Mouse (Mus musculus): ENCODE data around the gene Nfkb2. TPM values are rescaled to one million over a fixed set of nuclear protein-coding genes. Genes with fewer than 3 reads are reported as not detected.

Gene Nfkb2
- polyA plus RNA-seq, 1 experiment: 26.8 TPM

DNA sequence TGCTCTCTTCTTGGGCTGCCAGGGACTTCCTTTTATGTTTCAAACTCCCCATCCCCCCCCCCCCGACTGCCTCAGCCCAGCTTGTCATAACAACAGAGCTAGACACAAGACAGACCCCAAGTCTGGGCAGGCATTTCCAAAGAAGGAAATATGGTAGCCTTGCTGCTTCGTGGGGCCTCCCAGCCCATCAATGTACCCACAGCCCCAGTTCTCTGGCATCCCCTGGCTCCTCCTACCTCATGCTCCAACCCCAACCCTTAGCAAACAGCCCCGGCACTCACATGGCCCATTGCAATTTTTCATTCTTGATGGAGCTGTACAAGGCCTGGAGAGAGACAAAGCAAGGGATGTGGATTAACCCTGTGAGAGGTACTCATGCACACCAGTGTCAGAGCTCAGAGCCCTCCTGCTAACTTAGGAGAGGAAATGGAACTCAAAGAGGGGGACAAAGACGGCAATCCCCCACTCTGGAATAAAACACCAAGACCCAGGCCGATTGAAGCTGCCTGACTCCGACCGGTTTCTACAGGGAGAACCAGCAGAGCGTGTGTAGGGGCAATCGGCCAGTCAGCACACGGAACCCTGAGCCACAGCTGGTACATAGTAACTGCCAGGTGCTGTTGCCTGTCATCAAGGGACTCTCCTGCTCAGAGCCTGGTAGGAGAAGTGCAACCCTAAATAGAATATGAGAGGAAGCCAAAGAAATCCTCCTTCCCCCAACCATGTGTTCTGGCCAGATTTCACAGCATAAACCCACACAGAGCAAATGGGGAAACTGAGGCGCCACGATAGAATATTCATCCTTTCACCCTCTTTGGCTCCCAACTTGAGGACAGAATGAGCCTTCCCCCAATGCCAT lies 11.9 kb downstream of the Nfkb2 start:
- TF ChIP-seq GATA1 (IDR thresholded peaks at IDR 0.05; ENCODE audit: low read length): no peak

DNA sequence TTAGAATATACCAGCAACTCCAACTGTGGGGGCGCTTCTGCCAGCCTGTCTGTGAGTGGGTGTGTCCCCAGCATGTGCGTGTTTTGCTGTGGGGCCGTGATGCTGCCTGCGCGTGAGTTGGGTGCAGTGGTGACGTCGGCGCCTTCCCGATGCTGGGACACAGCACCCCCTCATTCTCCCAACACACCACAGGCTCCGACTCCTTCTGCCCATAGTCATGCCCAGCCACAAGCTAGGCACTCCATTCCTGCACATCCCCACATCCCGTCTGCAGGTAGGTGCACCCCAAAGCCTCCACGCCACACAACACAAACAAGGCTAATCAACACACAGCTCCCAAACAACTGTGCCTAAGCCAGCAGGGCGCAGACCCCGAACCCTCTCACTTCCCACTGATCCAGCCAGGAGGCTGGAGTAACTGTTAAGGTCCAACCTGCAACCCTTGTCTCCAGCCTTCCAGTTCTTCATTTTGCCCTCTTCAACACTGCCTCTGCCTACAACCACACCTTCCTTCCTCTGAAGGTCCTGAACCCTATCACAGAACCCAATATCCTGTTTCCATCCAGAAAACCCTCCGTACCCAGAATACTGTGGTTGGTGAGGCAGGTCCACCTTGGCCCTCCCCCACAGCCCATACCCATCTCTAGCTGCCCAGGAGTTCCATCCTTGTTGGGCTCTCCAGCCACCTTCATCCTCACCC lies 12.9 kb downstream of the Nfkb2 start:
- TF ChIP-seq GATA1 (IDR thresholded peaks at IDR 0.05; ENCODE audit: low read length): no peak

DNA sequence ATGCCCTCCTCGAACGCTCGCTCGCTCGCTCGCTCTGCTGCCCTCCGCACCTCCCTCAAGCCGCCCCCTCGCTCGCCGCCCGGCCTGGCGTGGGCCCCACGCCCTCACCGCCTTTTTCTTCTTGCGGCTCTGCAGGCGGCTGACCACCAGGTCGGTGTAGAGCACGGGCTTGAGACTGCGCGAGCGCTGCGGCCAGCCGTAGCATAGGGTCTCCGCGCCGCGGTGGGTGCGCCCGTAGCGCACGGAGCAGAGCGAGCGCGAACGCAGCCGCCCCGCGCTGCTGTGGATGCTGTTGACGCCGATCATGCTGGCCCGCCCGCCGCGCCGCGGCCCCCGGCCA lies 13.4 kb downstream of the Nfkb2 start:
- no peak for TF ChIP-seq GATA1 (IDR thresholded peaks at IDR 0.05; ENCODE audit: low read length)

DNA sequence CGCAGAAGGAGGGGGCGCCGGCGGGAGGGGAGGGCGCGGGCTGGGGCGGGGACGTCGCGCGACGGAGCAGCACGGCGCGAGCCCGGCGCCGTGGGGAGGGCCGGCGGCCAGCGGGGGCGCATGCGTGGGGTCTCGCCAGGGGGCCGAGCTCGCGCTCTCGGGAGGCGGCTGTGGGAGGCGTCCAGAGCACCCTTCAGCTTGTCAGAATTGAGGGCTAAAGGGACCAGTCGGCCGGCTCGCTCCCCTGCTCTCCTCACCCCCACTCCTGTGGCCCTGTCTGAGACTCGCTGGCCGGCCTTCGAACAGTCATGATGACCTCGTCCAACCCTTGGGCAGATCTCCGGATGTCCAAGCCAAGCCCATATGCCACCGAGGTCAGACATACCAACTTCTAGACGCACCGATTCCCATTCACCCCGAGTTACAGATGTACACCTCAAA lies 13.9 kb downstream of the Nfkb2 start:
- no peak for TF ChIP-seq GATA1 (IDR thresholded peaks at IDR 0.05; ENCODE audit: low read length)

DNA sequence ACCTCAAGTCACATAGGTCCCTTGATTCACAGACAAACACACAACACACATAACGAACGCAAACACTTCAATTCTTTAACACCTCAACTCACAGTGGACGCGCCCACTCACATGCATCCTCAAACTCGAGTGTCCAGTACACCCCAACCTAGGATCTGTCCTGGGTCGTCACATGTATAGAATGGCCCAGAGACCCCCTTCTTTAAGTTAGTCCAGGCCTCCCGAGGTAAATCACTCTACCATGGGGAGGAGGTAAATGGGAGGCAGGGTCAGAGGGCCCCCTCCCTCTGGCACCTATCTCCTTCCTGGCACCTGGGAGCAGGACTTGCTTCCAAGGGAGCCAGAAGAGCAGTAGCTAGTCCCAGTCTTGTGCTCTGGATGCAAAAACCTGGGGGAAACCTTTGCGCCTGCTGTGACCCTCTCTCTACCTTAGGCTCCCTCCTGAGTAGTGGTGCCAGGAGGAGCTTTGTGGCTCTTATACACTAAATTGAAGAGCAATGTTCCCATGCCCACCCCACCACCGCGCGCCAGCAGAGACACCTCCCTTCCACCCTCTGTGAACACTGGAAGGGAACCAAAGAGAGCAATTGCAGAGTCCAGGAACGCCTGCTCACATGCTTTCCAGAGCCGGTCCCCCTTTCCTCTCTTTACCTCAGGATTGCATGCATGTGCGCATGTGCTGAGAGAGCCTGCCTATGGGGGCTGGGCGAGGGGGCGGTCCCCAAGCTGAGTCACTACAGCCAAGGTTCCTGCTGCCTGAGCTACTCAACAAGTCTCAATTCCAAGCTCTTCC lies 14.7 kb downstream of the Nfkb2 start:
- TF ChIP-seq GATA1 (IDR thresholded peaks at IDR 0.05; ENCODE audit: low read length): no peak

DNA sequence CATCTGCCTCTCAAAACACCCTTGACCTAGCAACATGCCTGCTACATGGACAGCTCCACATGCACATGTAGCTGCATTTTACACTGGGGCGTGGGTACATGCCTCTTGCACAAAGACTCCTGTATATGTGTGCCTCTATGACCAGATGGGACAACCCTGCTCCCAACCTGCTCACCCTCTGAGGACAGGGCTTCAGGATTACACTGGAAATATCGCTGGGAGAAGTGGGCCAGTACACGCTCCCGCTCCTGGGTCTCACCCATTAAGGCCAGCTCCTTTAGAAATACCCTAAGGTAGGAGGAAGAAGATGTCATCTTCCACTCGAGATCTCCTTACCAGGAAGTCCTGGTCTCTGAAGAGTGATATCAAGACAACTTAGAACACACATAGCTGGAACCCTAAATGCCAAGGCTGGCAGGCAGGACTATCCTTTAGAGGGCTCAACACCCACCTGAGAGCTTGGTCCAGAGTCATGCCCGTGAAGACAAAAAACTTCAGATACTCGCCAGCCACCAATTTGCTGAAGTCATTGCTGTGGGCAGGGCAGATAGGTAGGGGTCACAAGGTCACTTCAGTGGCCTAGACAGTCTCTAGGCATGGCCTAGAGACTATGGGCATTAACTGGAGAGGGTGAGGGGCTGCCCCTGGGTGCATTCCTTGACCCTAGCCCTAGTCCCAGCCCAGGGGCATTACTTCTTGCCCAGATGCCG lies 16.1 kb downstream of the Nfkb2 start:
- TF ChIP-seq GATA1 (IDR thresholded peaks at IDR 0.05; ENCODE audit: low read length): no peak

DNA sequence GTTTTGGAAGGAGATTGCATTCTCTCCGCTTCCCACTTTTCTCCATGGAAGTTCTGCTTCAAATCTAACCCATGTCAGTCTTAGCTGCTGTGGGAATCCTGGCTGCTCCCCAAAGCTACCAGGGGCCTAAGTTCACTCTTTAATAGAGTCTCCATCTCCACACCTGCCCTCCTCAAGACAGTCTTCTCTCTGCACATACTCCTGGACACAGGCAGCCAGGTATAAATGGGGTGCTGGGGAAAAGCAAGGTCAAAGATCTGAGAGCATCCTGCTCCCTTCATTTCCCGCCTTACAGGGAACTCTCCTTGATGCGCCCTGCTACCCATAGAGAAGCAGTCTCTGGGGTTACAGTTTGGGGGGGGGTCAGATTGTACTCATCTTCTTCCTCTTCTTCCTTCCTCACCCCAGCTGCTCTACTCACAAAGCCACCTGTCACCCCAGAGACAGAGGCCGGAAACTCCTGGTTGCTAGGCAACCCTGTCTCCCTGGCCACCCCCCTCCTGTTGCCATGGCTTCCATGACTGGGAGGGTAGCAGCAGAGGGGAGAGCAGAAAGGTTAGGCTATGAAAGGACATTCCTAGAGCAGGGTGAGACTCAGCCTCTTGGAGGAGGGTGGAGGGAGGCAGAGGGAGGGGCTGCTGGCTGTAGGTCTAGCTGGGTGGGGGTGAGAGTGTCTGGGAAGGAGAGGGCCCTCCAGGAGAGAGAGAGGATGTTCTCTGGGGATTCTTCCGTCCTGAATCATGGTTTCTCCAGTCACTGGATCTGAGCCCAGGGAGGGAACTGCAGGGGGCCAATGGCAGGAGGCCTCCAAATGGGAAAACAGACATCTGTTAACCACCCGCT lies 17.2 kb downstream of the Nfkb2 start:
- TF ChIP-seq GATA1 (IDR thresholded peaks at IDR 0.05; ENCODE audit: low read length): no peak

DNA sequence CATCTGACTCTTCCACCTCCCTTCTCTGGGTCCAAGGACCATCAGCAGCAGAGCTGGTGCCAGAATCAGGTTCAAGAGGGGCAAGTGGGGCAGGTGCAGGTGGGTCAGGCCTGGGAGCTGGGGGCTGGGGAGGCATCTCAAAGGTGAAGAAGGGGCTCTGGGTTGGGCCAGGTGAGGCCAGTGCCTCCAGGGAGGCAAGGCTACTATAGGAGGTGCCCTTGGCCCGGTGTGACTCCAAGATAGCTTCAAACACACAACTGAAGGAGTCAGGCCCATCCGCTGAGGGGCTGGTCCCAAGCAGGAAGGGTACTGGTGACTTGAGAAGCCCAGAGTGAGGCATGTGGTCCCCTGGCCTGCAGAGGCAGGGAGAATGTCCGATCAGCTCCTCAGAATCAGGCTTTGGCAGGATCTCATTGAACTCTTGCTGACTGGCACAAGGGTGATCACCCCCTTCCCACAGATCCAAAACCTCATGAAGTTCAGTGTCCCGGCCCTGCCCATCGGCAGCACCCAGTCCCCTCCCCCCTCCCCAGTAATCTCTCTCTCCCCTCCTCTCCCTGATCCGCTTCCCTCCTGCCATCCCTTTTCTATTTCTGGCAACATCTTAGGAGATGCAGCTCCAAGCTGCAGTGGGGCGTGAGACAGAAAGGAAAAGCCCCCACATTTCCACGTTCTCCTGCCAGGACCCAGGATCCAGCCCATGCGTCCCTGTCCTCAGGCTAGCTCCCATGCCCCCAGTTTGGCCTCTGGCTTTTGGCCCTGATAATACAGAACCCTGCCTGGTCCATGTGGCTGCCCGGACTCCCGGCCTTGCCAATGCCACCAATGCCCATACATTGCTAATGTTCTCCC lies 18.2 kb downstream of the Nfkb2 start:
- TF ChIP-seq GATA1 (IDR thresholded peaks at IDR 0.05; ENCODE audit: low read length): no peak

DNA sequence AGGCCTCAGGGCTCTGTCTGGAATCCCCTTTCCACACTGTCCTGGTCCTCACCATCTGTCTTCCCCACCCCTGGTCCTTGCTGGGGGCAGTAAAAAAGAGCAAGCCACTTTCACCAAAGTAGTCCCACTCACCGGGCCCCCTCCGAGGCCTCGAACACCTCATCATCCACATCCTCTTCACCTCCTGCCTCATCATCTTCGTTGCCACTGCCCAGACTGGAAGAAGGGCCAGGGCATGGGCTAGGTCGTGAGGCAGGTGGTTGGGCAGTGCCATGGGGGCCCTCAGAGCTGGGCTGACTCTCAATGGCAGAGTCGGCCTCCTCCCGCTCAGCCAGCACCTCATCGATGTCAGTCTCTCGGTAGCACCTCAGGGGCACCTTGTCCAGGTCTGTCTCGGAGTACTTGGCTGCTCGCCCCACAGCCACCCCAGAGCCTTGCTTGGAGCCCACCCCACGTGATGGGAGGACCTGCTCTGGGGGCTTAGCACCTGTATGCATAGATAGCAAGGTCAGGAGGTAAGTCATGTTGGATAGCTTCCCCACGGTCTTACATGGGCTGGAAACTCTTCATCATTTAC lies 19.0 kb downstream of the Nfkb2 start:
- no peak for TF ChIP-seq GATA1 (IDR thresholded peaks at IDR 0.05; ENCODE audit: low read length)

DNA sequence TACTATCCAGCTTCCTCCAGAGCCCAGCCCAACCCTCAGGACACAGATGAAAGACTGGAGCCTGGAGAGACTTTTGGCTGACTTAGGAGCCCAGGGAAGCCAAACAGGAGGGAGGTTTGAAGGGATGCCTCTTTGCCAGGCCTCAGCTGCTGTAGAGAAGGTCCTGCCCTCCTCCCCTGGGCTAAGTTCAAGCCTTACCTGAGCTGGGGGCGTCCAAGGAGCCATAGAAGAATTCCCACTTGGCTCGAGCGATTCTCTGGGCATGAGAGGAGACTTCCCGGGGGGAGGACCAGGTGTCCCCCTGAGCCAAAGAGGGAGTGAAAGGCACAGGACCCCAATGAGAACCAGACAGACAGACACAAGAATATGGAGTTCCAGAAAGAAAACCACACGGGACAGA lies 19.6 kb downstream of the Nfkb2 start:
- TF ChIP-seq GATA1 (IDR thresholded peaks at IDR 0.05; ENCODE audit: low read length): no peak

DNA sequence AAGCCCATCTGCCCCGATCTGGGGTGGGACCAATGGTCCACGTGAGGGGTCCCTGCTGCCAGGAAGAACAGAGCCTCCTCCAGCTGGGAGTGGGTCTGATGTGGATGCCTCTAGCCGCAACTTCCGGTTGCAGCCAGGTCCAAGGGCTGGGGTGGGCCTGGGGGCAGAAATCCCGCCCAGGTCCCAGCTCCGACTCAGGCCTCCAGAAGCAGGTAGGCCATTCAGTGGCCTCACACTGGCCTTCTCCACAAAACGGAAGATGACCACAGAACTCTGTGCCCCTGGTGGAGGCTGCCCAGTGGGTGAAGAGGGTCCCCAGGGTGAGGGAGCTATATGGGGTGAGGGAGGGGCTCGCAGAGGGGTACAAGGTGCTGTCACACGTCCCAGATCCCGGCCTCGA lies 20.2 kb downstream of the Nfkb2 start:
- TF ChIP-seq GATA1 (IDR thresholded peaks at IDR 0.05; ENCODE audit: low read length): no peak

DNA sequence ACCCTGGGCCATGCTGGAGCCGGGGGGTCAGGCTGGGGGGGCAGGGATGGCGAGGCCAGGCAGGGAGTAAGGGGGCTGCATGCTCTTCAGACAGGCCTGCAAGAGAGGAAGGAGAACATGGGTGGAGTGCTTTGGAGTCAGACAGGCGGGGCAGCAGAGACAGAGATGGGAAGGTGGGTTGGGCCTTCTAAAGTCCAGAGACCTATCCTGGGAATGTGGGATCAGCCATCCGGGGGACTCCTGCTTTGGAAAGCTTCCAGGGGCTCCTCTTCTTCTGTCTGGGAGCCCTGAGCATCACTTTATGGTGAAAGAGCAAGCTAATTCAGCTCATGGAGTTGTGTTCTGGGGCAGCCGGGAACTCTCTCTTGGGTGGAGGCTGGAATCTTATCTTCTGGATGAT lies 20.8 kb downstream of the Nfkb2 start:
- TF ChIP-seq GATA1 (IDR thresholded peaks at IDR 0.05; ENCODE audit: low read length): no peak

DNA sequence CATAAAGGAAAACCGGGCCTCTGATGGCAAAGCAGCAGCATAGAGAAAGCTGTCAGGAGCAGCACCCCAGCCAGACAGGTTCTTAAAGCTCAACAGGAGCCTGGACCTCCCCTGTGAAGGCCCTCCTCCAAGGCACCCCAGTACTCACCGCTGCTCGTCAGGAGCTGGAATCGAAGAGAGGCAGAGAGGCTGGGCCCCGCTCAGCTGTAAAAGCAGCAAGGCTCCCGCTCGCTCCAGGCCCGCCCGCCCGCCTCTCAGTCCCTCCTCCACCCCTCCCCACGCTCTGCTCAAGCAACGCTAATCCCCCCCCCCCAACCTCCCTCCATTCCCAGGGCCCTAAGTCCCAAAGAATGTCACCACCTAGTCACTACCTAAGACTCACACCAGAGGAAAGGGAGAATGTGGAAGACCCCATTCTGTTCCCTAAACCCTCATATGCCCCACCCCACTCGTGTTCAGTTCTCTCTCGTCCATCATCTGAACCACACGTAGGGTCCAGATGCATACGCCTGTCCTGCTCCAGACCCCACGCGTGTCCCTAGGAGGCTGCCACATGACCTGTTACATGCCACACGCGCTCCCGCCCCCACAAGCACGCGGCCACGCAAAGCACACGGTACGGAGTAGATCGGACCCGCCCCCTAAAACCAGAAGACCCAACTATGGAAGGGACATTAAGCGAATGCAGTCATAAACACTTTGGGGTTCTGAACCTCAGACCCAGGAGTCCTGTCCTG lies 22.1 kb downstream of the Nfkb2 start:
- TF ChIP-seq GATA1 (IDR thresholded peaks at IDR 0.05; ENCODE audit: low read length): no peak

Measured in G1E-ER4 (cell line).